Mouse (Mus musculus): Measurements from ENCODE around the gene Suco. TPM values are rescaled to one million over a fixed set of nuclear protein-coding genes. Genes with fewer than 3 reads are reported as not detected.

Suco gene
- polyA plus RNA-seq, 1 experiment = 3.1 TPM

DNA sequence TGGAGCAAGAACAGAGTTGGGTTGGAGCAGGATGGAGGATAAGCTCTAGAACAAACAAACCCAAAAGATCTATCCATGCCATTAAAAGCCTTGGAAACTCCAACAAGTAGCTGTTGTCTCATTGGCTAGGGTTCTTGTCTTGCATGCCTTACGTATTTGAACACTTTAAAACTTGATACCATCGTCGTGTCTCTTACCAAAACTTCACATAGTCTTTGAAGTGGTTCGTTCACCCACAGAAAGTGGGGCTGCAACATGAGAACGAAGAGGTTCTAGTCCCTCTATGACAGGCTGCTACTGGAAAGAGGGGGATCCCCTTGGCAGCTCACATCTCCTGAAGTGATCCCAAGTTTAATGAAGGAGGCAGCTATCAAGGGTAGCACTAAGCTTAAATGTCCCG, 101.3 kb downstream of the Suco start:
- H3K27ac ChIP-seq (ENCODE audit: insufficient read depth, low read length) = no peak overlapping the region
- no peak for DNase-seq (ENCODE audit: low read depth in 1 of 2, low spot score in 2 of 2)
- no peaks in the 10 kb centered on the region for H3K36me3 ChIP-seq (ENCODE audit: control insufficient read depth, insufficient read depth, low read length)

DNA sequence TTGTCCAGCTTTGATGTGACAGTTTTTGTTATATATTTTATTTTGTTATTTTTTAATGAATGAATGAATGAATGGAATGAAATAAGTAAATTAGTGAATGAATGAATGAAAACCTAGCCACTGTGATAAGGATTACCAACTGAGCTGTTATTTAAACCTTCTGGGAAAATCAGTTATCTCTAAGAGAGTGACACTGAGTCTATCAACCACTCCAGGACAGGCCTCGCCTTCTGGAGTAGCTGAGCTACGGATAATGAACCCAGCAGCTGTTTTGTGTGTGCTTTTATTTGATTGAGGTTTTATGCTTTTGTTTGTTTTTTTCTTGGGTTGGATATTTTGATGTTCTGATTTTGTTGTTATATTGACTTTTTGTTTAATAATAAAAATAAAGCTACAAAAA, 105.2 kb downstream of the Suco start:
- Histone ChIP-seq H3K4me3 (ENCODE audit: extremely low read depth, insufficient read depth, insufficient read length) (no peak overlapping the region), H3K27me3 (ENCODE audit: control insufficient read depth, insufficient read depth, low read length) (no peaks in the 10 kb centered on the region), H3K36me3 (ENCODE audit: control insufficient read depth, insufficient read depth, low read length) (no peaks in the 10 kb centered on the region), H3K4me1 (ENCODE audit: control insufficient read depth, insufficient read depth, insufficient read length) (peaks cover 4% of the 10 kb centered on the region; the same call in 1 of the 2 replicates), H3K27ac (ENCODE audit: insufficient read depth, low read length) (no peak overlapping the region)
- TF ChIP-seq POLR2A (IDR thresholded peaks at IDR 0.05; ENCODE audit: low read depth, low read length) (no peak), CTCF (IDR thresholded peaks at IDR 0.05; ENCODE audit: extremely low read depth, insufficient read depth, insufficient read length, insufficient replicate concordance) (no peak)
- WGBS = 92% methylated on average over 2 of the region's 2 CpGs
- no peak for DNase-seq (ENCODE audit: low read depth in 1 of 2, low spot score in 2 of 2)

More for the DNA sequence above, 101.3 kb downstream of the Suco start:
- Histone ChIP-seq H3K27me3 (ENCODE audit: control insufficient read depth, insufficient read depth, low read length) (no peaks in the 10 kb centered on the region), H3K4me3 (ENCODE audit: extremely low read depth, insufficient read depth, insufficient read length) (no peak overlapping the region), H3K4me1 (ENCODE audit: control insufficient read depth, insufficient read depth, insufficient read length) (0 out of 2 replicates have a peak, but pooled peaks cover 3% of the 10 kb centered on the region)
- TF ChIP-seq POLR2A (IDR thresholded peaks at IDR 0.05; ENCODE audit: low read depth, low read length) = no peak
- WGBS = 73% methylated on average over 6 of the region's 6 CpGs

DNA sequence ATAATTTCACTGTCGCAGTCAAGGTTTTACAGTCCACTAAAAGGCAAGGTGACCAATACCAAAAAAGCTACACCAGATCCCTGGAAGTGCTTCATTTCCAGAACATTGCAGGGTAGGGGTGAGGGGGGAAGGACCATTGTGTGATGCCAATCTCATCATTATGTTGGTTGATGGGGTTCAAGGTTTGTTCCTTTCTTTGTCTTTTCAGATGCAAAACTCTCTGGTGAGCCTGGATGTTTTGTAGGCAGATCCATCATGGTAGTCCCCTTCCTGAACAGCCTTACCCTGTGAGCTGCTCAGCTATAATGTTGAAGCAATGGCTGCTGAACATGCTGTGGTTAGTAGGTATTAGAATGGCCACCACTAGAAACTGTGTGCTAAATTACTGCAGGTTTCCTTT, 107.2 kb downstream of the Suco start:
- TF ChIP-seq POLR2A (IDR thresholded peaks at IDR 0.05; ENCODE audit: low read depth, low read length) (no peak), CTCF (IDR thresholded peaks at IDR 0.05; ENCODE audit: extremely low read depth, insufficient read depth, insufficient read length, insufficient replicate concordance) (no peak)
- Histone ChIP-seq H3K4me1 (ENCODE audit: control insufficient read depth, insufficient read depth, insufficient read length) (peaks cover 12% of the 10 kb centered on the region), H3K27ac (ENCODE audit: insufficient read depth, low read length) (no peak overlapping the region), H3K4me3 (ENCODE audit: extremely low read depth, insufficient read depth, insufficient read length) (no peak overlapping the region), H3K27me3 (ENCODE audit: control insufficient read depth, insufficient read depth, low read length) (no peaks in the 10 kb centered on the region), H3K36me3 (ENCODE audit: control insufficient read depth, insufficient read depth, low read length) (no peaks in the 10 kb centered on the region)
- 86% methylated on average over 1 of the region's 1 CpGs for WGBS
- no peak for DNase-seq (ENCODE audit: low read depth in 1 of 2, low spot score in 2 of 2)

DNA sequence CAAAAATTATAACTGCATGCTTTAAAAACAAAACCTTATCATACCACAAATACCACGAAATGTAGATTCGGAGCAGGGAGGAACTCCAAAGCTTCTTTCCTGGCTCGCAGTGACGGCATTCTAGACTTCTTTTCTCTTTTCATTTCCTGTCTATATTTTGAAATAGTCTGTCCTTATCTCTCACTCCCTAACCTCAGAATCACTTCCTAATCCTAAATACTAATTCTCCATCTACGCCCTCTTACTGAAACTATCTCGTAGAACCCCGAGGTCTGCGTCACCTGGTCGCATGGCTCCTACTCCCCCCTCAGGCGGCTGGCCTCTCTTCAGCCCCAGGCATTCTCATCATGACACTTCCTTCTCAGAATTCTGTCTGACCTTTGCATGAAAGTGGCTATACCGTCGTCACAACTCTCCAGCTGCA, 109.4 kb downstream of the Suco start:
- TF ChIP-seq POLR2A (IDR thresholded peaks at IDR 0.05; ENCODE audit: low read depth, low read length) (no peak), CTCF (IDR thresholded peaks at IDR 0.05; ENCODE audit: extremely low read depth, insufficient read depth, insufficient read length, insufficient replicate concordance) (no peak)
- peaks cover 12% of the 10 kb centered on the region for H3K4me1 ChIP-seq (ENCODE audit: control insufficient read depth, insufficient read depth, insufficient read length)
- H3K4me3 ChIP-seq (ENCODE audit: extremely low read depth, insufficient read depth, insufficient read length) = peak overlapping the region; percentile 42
- no peaks in the 10 kb centered on the region for H3K36me3 ChIP-seq (ENCODE audit: control insufficient read depth, insufficient read depth, low read length)
- 2% methylated on average over 12 of the region's 12 CpGs for WGBS
- H3K27me3 ChIP-seq (ENCODE audit: control insufficient read depth, insufficient read depth, low read length) = no peaks in the 10 kb centered on the region
- peak overlapping the region; percentile 71 for H3K27ac ChIP-seq (ENCODE audit: insufficient read depth, low read length)
- peak; percentile 42 to 52 for DNase-seq (ENCODE audit: low read depth in 1 of 2, low spot score in 2 of 2)

DNA sequence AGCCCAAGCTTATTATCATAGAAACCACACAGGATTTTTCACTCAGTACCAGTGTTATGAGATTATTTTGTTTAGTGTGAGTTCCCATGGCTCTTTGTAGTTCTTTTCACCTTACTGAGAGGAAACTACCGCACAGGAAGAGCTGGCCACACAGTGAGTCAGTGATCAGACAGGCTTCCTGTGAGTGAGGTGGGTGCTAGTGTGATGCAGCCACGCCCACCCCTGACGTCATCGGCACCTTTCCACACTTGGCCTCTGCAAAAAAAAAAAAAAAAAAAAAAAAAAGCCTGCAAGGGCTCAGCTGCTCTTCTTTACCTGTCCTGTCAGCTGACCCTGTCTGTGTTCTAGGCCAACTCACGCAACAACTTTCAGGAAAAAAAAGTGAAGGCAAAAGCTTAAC, 109.8 kb downstream of the Suco start:
- Histone ChIP-seq H3K27me3 (ENCODE audit: control insufficient read depth, insufficient read depth, low read length) (no peaks in the 10 kb centered on the region), H3K4me3 (ENCODE audit: extremely low read depth, insufficient read depth, insufficient read length) (no peak overlapping the region), H3K27ac (ENCODE audit: insufficient read depth, low read length) (no peak overlapping the region; the same call in 1 of the 2 replicates), H3K36me3 (ENCODE audit: control insufficient read depth, insufficient read depth, low read length) (no peaks in the 10 kb centered on the region), H3K4me1 (ENCODE audit: control insufficient read depth, insufficient read depth, insufficient read length) (peaks cover 14% of the 10 kb centered on the region)
- no peak for TF ChIP-seq CTCF (IDR thresholded peaks at IDR 0.05; ENCODE audit: extremely low read depth, insufficient read depth, insufficient read length, insufficient replicate concordance)
- TF ChIP-seq POLR2A (IDR thresholded peaks at IDR 0.05; ENCODE audit: low read depth, low read length) = no peak
- 7% methylated on average over 5 of the region's 5 CpGs for WGBS
- DNase-seq (ENCODE audit: low read depth in 1 of 2, low spot score in 2 of 2) = peak; percentile 92 to 95

Other genes starting within 250 kb of the Suco start
- 1.1 and 1.2 TPM in 2 replicates for gene Fasl, start 88.2 kb downstream of the Suco start, polyA plus RNA-seq (2012; rRNA removed)
- gene Pigc, start 92.5 kb upstream of the Suco start, polyA plus RNA-seq (2012; rRNA removed) = 10.2 and 10.7 TPM in 2 replicates
- gene 4930558K02Rik, start 103.0 kb upstream of the Suco start, polyA plus RNA-seq (2012; rRNA removed) = not detected in 2 replicates